Mouse (Mus musculus): ENCODE results near the gene Gm3696. TPM values are rescaled to one million over a fixed set of nuclear protein-coding genes. Genes with fewer than 3 reads are reported as not detected.
"Not testable (repeated sequence)": the region's sequence is repeated elsewhere in the genome, so short reads cannot be mapped to it uniquely, and the experiment has no call there.

Gm3696 gene
- polyA plus RNA-seq (2015; fragmentation: Nextera tagmentation; extraction: Ambion mirVana), result 1.2 and 1.3 TPM in 2 replicates

DNA sequence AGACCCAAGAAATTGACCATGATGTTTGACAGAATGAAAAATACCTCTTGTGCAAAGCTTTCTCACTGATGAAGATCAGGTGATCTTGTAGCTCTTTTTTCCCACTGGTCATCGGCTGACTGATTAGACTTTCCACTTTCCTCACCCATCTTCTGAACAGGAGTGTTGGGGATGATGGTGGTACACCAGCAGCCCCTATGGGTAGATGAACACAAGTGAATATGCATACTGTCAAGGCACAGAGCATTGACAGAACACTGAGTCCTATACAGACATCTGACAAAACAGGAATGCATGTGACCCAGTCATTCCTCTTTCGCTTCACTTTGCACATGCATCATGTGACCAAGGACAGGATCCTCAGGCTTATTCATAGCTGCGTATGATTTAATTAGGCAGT, at the start of gene Gm3696:
TSS of gene Gm3696 (minus strand) at position 101 of the 400 bp plus-strand sequence.
- ATAC-seq (ENCODE audit: insufficient read depth, low FRiP score, low read depth); H3K4me2 ChIP-seq; H3K27ac ChIP-seq; H3K9ac ChIP-seq; H3K36me3 ChIP-seq; H3K9me3 ChIP-seq; H3K4me3 ChIP-seq (replicated peaks); H3K4me1 ChIP-seq; H3K27me3 ChIP-seq (replicated peaks): not testable (repeated sequence)
- 90% methylated on average over 1 of the region's 3 CpGs for WGBS

- ATAC-seq (ENCODE audit: insufficient read depth, low FRiP score, low read depth); H3K9me3 ChIP-seq; H3K27ac ChIP-seq; H3K4me2 ChIP-seq; H3K9ac ChIP-seq; H3K4me3 ChIP-seq (replicated peaks); H3K4me1 ChIP-seq; H3K36me3 ChIP-seq; H3K27me3 ChIP-seq (replicated peaks): not testable (repeated sequence)
- no CpG with 5 or more reads among the region's 2 CpGs for WGBS
These were observed 24.9 kb upstream of the Gm3696 start, which contains the start of gene Gm6676 for GRCm38 (mm10) chr14:7125312-7125711. Gm6676 (minus strand) TSS chr14:7125412.

- Histone ChIP-seq H3K9ac (peak overlapping the region; percentile 37; the same call in 1 of the 2 replicates), H3K4me2 (peak overlapping the region; percentile 63), H3K4me3 (replicated peaks) (peak overlapping the region; percentile 47), H3K27ac (peak overlapping the region; percentile 67; the same call in 1 of the 2 replicates)
- not testable (repeated sequence) for H3K36me3 ChIP-seq; ATAC-seq (ENCODE audit: insufficient read depth, low FRiP score, low read depth); H3K4me1 ChIP-seq; H3K9me3 ChIP-seq; H3K27me3 ChIP-seq (replicated peaks)
- WGBS, result 0% methylated on average over 14 of the region's 54 CpGs
These were observed 4.8 kb upstream of the Gm3696 start for GRCm38 (mm10) chr14:7105124-7105802.

DNA sequence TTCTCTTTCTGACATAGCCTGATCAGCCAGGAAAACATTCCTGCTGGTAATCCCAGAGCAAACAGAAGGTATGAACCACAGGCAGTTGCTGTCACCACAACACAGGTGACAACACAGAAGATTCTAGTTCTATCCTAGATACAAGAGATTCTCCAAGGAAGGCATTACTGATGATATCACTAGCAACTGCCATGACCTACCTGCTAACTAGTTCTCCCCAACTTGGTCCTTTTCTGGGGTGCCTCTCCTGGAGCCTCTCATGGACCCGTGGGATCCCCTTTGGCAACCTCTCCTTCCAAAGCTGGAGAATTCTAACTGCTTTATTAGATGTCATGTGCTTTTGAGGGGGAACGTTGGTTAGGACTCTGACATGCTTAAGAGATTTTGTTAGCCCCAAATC, 55.6 kb downstream of the Gm3696 start, which contains the start of gene Gm3685:
TSS of gene Gm3685 (minus strand) at position 101 of the 400 bp plus-strand sequence.
- H3K9ac ChIP-seq; H3K36me3 ChIP-seq; H3K4me2 ChIP-seq; H3K4me1 ChIP-seq; H3K4me3 ChIP-seq (replicated peaks); H3K27me3 ChIP-seq (replicated peaks); ATAC-seq (ENCODE audit: insufficient read depth, low FRiP score, low read depth); H3K9me3 ChIP-seq; H3K27ac ChIP-seq: not testable (repeated sequence)
- no CpG with 5 or more reads among the region's 2 CpGs for WGBS

Other genes starting within 250 kb of the Gm3696 start
- gene Gm3667, start 210.7 kb downstream of the Gm3696 start, polyA plus RNA-seq (2015; fragmentation: Nextera tagmentation; extraction: Ambion mirVana), result 0.65 and 0.73 TPM in 2 replicates
- not detected in 2 replicates for gene Gm6356, start 126.8 kb downstream of the Gm3696 start, polyA plus RNA-seq (2015; fragmentation: Nextera tagmentation; extraction: Ambion mirVana)
- 0.45 and 0.82 TPM in 2 replicates for gene Gm10406, start 73.2 kb downstream of the Gm3696 start, polyA plus RNA-seq (2015; fragmentation: Nextera tagmentation; extraction: Ambion mirVana)
- not detected in 2 replicates for gene Gm3685, start 55.7 kb downstream of the Gm3696 start, polyA plus RNA-seq (2015; fragmentation: Nextera tagmentation; extraction: Ambion mirVana)
- gene Gm6676, start 24.8 kb upstream of the Gm3696 start, polyA plus RNA-seq (2015; fragmentation: Nextera tagmentation; extraction: Ambion mirVana), result not detected in 2 replicates
- gene Gm3512, start 73.9 kb upstream of the Gm3696 start, polyA plus RNA-seq (2015; fragmentation: Nextera tagmentation; extraction: Ambion mirVana), result 4.5 and 5.6 TPM in 2 replicates
- gene Gm16434, start 93.9 kb upstream of the Gm3696 start, polyA plus RNA-seq (2015; fragmentation: Nextera tagmentation; extraction: Ambion mirVana), result not detected in 2 replicates
- not detected in 2 replicates for gene Gm3727, start 164.1 kb upstream of the Gm3696 start, polyA plus RNA-seq (2015; fragmentation: Nextera tagmentation; extraction: Ambion mirVana)
- 0.58 and 0.70 TPM in 2 replicates for gene Gm3739, start 214.4 kb upstream of the Gm3696 start, polyA plus RNA-seq (2015; fragmentation: Nextera tagmentation; extraction: Ambion mirVana)
- not detected in 2 replicates for gene Gm5797, start 231.8 kb upstream of the Gm3696 start, polyA plus RNA-seq (2015; fragmentation: Nextera tagmentation; extraction: Ambion mirVana)

Measured in stomach, embryonic 15.5 days (tissue).